Mouse (Mus musculus) C2C12 (cell line): ENCODE measurements around the gene Xxylt1.

Experiments
- CEBPB ChIP-seq: IDR thresholded peaks from one replicate; pipeline ENCODE4 v1.6.1; 2011; ENCODE audit warnings: low read depth, mild to moderate bottlenecking, control low read depth, moderate library complexity
- CTCF ChIP-seq: IDR thresholded peaks from one replicate; pipeline ENCODE4 v1.5.1; 2011; ENCODE audit not compliant: control insufficient read depth, insufficient read depth, insufficient read length
- FOSL1 ChIP-seq: IDR thresholded peaks from one replicate; pipeline ENCODE4 v1.8.0; 2011; ENCODE audit warnings: mild to moderate bottlenecking, low read length; ENCODE audit not compliant: poor library complexity, insufficient read depth, severe bottlenecking
- MAX ChIP-seq: IDR thresholded peaks from one replicate; pipeline ENCODE4 v1.6.1; 2011; ENCODE audit warnings: mild to moderate bottlenecking, control low read depth
- MYOD1 ChIP-seq: IDR thresholded peaks from one replicate; pipeline ENCODE4 v1.6.1; 2011; ENCODE audit warnings: low read depth; ENCODE audit not compliant: control insufficient read depth, insufficient read length
- MYOG ChIP-seq: IDR thresholded peaks from one replicate; pipeline ENCODE4 v1.6.1; 2011; ENCODE audit not compliant: control insufficient read depth, insufficient read length; ENCODE audit errors: extremely low read depth
- USF1 ChIP-seq: IDR thresholded peaks from one replicate; pipeline ENCODE4 v1.6.1; 2011; ENCODE audit warnings: low read depth, mild to moderate bottlenecking, control low read depth, moderate library complexity

GRCm38 (mm10) chr16:31077396-31077795 lies 3.8 kb downstream of the Xxylt1 start:
- TF ChIP-seq CTCF (no peak), USF1 (no peak), FOSL1 (no peak), MAX (no peak), CEBPB (no peak), MYOG (no peak), MYOD1 (no peak)
